Mouse (Mus musculus) right cerebral cortex, postnatal 25 days (tissue): ENCODE results near the gene Tsen54.
A peak's percentile ranks its signal among the peaks of the same experiment; 100 is the strongest.

Experiments used
- DNase-seq: peaks from one replicate; pipeline ENCODE4 v3.0.0; 2022

Tsen54 gene

GRCm38 (mm10) chr11:115805005-115805404, 9.5 kb upstream of the Tsen54 start:
- DNase-seq, result no peak

GRCm38 (mm10) chr11:115806154-115806553, 8.4 kb upstream of the Tsen54 start:
- DNase-seq, result no peak

- DNase-seq, result no peak
Observed at GRCm38 (mm10) chr11:115807306-115807705, 7.2 kb upstream of the Tsen54 start.

GRCm38 (mm10) chr11:115807971-115808370, 6.6 kb upstream of the Tsen54 start:
- no peak for DNase-seq

GRCm38 (mm10) chr11:115808696-115809310, 5.7 kb upstream of the Tsen54 start:
- DNase-seq, result no peak

GRCm38 (mm10) chr11:115809311-115809781, 5.2 kb upstream of the Tsen54 start:
- no peak for DNase-seq

- DNase-seq, result no peak
Observed at GRCm38 (mm10) chr11:115810377-115810776, 4.1 kb upstream of the Tsen54 start.

GRCm38 (mm10) chr11:115811381-115812093, 3.0 kb upstream of the Tsen54 start:
- DNase-seq, result no peak

GRCm38 (mm10) chr11:115812095-115812494, 2.4 kb upstream of the Tsen54 start:
- no peak for DNase-seq

GRCm38 (mm10) chr11:115812533-115813420, 1.7 kb upstream of the Tsen54 start:
- DNase-seq, result no peak

- peak; percentile 84 for DNase-seq
Observed at GRCm38 (mm10) chr11:115813507-115814296, 822 bp upstream of the Tsen54 start, which contains the start of gene Caskin2. Gene Caskin2 (minus strand): TSS chr11:115813639.

- DNase-seq, result no peak
Observed at GRCm38 (mm10) chr11:115817331-115817730, 2.8 kb downstream of the Tsen54 start.

- no peak for DNase-seq
Observed at GRCm38 (mm10) chr11:115819915-115820623, 5.5 kb downstream of the Tsen54 start.

- no peak for DNase-seq
Observed at GRCm38 (mm10) chr11:115821001-115821400, 6.5 kb downstream of the Tsen54 start.

- DNase-seq, result peak; percentile 71
Observed at GRCm38 (mm10) chr11:115823774-115824740, 9.5 kb downstream of the Tsen54 start, which contains the start of gene Llgl2. Gene Llgl2 (plus strand): TSS chr11:115824049.

- DNase-seq, result no peak
Observed at GRCm38 (mm10) chr11:115824813-115825212, 10.3 kb downstream of the Tsen54 start.

- no peak for DNase-seq
Observed at GRCm38 (mm10) chr11:115826487-115826886, 12.0 kb downstream of the Tsen54 start.

GRCm38 (mm10) chr11:115827624-115828023, 13.1 kb downstream of the Tsen54 start:
- no peak for DNase-seq

GRCm38 (mm10) chr11:115829036-115829435, 14.5 kb downstream of the Tsen54 start:
- DNase-seq, result no peak

GRCm38 (mm10) chr11:115830550-115831325, 16.2 kb downstream of the Tsen54 start:
- no peak for DNase-seq
